Mouse (Mus musculus): ENCODE results near the gene 1500015O10Rik. TPM values are rescaled to one million over a fixed set of nuclear protein-coding genes. Genes with fewer than 3 reads are reported as not detected.
A peak's percentile ranks its signal among the peaks of the same experiment; 100 is the strongest.

1500015O10Rik gene
- total RNA-seq, 2 experiments from 2014 or later = 4.9 to 5.4 TPM

DNA sequence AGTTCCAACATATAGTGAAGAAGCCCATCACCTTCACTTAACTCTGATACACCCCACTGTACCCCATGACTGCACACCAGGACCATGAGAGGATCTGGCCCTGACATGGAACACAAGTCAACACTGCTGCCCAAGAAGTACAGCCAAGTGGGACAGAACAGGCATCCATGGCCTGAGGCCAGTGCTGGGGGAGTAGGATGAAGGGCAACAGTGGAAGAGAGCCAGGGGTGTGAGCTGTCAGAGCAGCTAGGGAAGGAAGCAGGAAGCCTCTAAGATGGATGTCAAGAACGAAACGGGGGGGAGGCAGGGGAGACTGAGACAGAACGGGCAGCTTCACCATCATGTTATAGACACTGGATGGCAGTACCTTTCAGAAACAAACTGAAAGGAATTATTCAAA is 45.7 kb downstream of the 1500015O10Rik start:
- DNase-seq = peak; percentile 32

DNA sequence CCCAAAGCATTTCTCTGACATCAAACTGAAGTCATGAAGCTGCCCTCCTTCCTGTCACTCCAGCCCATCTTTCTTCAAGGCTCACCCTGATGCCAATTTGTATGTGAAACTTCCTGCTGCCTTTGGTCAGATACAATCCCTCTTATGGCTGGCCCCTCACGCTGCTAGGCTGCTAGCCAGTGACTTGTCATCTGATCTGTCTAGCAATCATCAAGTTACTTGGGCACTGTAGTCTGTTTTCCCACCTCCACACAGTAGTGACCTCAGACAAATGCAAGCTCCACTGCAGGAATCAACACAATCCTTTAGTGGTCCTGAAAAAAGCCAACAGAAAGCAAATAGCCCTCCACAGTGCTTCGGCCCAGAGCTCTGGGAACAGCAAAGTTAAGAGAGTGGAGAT is 50.8 kb downstream of the 1500015O10Rik start:
- DNase-seq = no peak

DNA sequence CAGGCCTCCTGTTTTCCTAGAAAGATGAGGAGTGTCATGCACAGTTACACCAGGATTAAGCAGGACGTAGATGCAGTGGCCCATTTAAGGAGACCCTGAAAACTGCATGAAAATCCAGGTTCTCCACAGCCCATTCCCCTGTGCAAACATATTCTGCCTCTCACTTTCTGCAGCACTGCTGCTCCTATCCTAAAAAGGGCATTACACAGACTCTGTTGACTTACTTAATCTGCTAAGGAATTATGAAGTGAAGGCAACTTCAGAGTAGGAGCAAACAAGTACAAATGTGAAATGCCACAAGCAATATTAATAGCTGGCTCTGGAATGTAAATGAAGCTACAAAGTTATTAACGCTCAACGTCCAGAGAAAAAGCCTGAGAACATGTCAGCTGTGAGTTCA is 51.3 kb downstream of the 1500015O10Rik start:
- DNase-seq = no peak

DNA sequence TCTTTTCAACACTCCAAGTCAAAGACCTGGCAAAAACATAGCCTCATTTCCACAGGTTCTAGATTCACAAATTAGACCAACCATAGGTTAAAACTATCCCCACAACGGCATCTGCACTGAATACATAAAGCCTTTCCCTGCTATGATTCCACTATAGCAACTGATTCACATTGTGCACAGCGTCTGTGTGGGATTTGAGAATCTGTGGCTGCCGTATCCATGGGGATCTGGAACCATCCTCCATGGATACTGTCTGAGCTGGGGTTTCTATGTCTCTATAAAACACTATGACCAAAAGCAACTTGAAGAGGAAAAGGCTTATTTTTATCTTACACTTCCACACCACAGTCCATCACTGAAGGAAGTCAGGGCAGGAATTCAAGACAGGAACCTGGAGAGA is 52.3 kb downstream of the 1500015O10Rik start:
- no peak for DNase-seq

DNA sequence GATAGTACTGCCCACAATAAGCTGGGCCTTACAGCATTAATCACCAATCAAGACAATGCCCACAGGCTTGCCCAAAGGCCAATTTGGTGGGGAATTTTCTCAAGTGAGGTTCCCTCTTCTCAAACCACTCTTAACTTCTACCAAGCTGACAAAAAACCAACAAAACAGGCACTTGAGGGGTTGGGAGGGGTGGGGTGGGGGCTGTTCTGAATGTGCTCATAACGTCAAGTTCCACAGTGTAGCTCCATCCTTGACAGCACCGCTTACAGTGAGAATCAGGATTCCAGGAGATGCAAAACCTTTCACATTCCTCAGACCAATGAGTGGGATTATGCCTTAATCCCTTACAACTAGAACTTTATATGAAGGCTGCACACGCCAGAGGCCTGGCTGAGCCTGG is 52.8 kb downstream of the 1500015O10Rik start:
- DNase-seq = no peak

DNA sequence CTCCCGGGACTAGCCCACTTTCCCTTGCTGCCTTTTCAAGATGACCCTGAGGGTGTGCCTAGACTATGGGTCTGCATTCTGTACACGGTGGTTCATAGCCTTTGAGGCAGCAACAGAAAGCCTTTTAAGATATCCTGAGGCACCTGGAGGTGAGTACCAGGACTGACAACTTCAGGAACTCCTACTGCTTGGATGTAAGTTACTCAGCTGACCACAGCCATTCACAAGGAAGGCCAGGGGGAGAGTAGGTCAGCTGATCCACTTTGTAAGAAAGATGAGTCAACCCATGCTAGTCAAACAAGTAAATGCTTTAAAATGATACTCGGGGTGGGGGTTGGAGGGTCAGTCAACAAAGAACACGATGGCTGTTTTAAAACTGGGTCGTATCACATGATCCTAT is 54.9 kb downstream of the 1500015O10Rik start:
- DNase-seq = no peak

DNA sequence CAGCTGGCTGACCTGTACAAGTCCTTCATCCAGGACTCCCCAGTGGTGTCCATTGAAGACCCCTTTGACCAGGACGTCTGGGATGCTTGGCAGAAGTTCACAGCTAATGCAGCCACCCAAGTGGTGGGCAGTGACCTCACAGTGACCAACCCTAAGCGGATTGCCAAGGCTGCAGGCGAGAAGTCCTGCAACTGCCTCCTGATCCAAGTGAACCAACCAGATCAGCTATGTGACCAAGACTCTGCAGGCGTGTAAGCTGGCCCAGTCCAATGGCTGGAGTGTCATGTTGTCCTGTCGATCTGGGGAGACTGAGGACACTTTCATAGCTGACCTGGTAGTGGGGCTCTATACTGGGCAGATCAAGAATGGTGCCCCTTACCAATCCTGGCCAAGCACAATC is 56.3 kb downstream of the 1500015O10Rik start:
- no peak for DNase-seq

DNA sequence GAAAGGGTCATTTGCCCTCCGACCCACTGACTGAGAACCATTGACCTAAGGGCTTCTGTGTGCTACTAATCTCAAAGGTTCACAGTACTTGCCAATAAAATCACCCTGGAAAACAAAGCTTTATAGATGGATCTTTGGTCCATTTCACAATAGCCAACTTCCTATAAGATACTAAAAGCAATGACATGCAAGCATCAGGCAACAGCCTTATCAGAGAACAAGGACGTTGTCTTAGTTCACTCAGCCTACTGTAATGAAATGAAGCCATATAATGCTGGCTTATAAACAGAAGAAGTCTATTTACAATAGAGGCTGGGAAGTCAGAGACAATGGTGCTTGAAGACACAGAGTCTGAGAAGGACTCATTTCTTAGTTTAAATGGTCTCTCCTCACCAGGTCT is 59.4 kb downstream of the 1500015O10Rik start:
- no peak for DNase-seq

Other genes with a start within 250 kb of the 1500015O10Rik start
- gene Uxs1, start 97.2 kb downstream of the 1500015O10Rik start, total RNA-seq (2021) = 10 to 100 TPM; 15.7 to 18.9 TPM
- 10 to 100 TPM; 49.4 to 51.6 TPM for gene Tpp2, start 203.0 kb downstream of the 1500015O10Rik start, total RNA-seq (2021)